Mouse (Mus musculus) hindbrain, embryonic 13.5 days (tissue): ENCODE data around the gene Thsd4. TPM values are rescaled to one million over a fixed set of nuclear protein-coding genes. Genes with fewer than 3 reads are reported as not detected.

Source experiments
- ATAC-seq: fragments of 200-750 bp; cut with Nextera tagmentation; 2 replicates; pipeline ENCODE4 v1.8.0; 2017; ENCODE audit warnings: moderate TSS enrichment; ENCODE audit not compliant: low FRiP score
- H3K27ac ChIP-seq: fragments of 300-500 bp; sonication (generic); 2 replicates; pipeline ENCODE4 v1.5.1; 2015; ENCODE audit warnings: inconsistent platforms, mild to moderate bottlenecking, moderate library complexity
- H3K27me3 ChIP-seq: fragments of 300-500 bp; sonication (generic); 2 replicates; pipeline ENCODE4 v1.6.1; 2015; ENCODE audit warnings: mild to moderate bottlenecking, inconsistent platforms
- H3K36me3 ChIP-seq: fragments of 300-500 bp; sonication (generic); 2 replicates; pipeline ENCODE4 v1.6.1; 2015; ENCODE audit warnings: mild to moderate bottlenecking, inconsistent platforms
- H3K4me1 ChIP-seq: fragments of 300-500 bp; sonication (generic); replicated peaks from 2 replicates; pipeline ENCODE4 v1.6.1; 2015; ENCODE audit warnings: inconsistent platforms
- H3K4me2 ChIP-seq: fragments of 300-500 bp; sonication (generic); 2 replicates; pipeline ENCODE4 v1.6.1; 2015; ENCODE audit warnings: inconsistent platforms, mild to moderate bottlenecking, moderate library complexity
- H3K4me3 ChIP-seq: fragments of 300-500 bp; sonication (generic); 2 replicates; pipeline ENCODE4 v1.5.1; 2015; ENCODE audit warnings: mild to moderate bottlenecking, inconsistent platforms
- H3K9ac ChIP-seq: fragments of 300-500 bp; sonication (generic); 2 replicates; pipeline ENCODE4 v1.6.1; 2015; ENCODE audit warnings: mild to moderate bottlenecking, inconsistent platforms
- H3K9me3 ChIP-seq: fragments of 300-500 bp; sonication (generic); 2 replicates; pipeline ENCODE4 v1.6.1; 2016; ENCODE audit warnings: inconsistent platforms
- WGBS: fragments of 180-500 bp; shearing (Covaris S2); methylation state at CpG from one replicate; pipeline ENCODE4 v1.1.7; 2015; 5-methylcytosine and 5-hydroxymethylcytosine counted together
- polyA plus RNA-seq: library from polyadenylated mRNA; unstranded; fragments of >200 nt; fragmentation: Nextera tagmentation; extraction: Ambion mirVana; gene quantifications from 2 replicates; pipeline ENCODE4 v1.2.1, GENCODE M21; 2015

Gene Thsd4
- polyA plus RNA-seq, 1 experiment from 2014 or later = 6.2 TPM

DNA sequence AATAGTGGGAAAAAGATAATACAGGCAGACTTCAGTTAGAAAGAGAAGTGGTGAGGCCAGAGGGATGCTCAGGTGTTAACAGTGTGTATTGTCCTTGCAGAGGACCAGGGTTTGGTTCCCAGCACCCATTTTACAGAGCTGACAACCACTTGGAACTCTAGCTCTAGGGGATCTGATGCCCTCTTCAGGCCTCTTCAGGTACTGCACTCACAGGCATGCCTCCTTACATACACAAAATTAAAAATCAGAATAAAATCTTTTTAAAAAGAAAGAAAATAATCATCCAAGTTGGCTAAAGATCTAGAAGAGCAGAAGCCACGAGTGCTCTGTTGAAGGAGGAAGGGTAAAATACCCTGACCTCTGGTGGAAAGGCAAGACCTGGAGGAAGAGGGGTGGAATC is 478.7 kb downstream of the Thsd4 start:
- no peak overlapping the region for H3K4me2 ChIP-seq
- H3K4me1 ChIP-seq = 0 out of 2 replicates have a peak, but pooled peaks cover 4% of the 10 kb centered on the region
- H3K9me3 ChIP-seq = 0 out of 2 replicates have a peak, but pooled peaks cover 7% of the 10 kb centered on the region
- H3K27me3 ChIP-seq = no peaks in the 10 kb centered on the region
- no peak overlapping the region for H3K4me3 ChIP-seq
- H3K27ac ChIP-seq = no peak overlapping the region
- ATAC-seq = no peak
- 83% methylated on average over 1 of the region's 1 CpGs for WGBS
- H3K9ac ChIP-seq = no peak overlapping the region
- no peaks in the 10 kb centered on the region for H3K36me3 ChIP-seq

DNA sequence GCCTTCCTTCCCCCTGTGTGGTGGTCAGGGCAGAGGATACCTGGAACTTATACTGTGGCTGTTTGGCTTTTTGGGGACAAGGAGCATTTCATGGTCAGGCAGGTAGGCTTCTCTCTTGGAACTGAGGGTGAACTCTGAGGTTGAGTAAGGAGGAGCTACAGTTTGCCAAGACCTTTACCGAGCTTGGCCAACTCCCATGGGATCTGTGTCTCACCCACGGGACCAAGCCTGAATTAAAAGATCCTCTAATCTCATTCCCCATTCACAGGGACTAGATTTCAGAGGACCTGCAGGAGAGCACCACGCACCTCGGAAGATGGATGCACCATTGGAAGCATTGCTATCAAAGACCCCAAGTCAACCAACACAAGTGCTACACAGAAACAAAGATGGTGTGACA is 487.0 kb downstream of the Thsd4 start:
- Histone ChIP-seq H3K9ac (no peak overlapping the region), H3K36me3 (no peaks in the 10 kb centered on the region), H3K9me3 (no peaks in the 10 kb centered on the region), H3K27ac (no peak overlapping the region), H3K4me3 (no peak overlapping the region), H3K27me3 (no peaks in the 10 kb centered on the region), H3K4me2 (no peak overlapping the region), H3K4me1 (0 out of 2 replicates have a peak, but pooled peaks cover 4% of the 10 kb centered on the region)
- 97% methylated on average over 4 of the region's 4 CpGs for WGBS
- no peak for ATAC-seq

DNA sequence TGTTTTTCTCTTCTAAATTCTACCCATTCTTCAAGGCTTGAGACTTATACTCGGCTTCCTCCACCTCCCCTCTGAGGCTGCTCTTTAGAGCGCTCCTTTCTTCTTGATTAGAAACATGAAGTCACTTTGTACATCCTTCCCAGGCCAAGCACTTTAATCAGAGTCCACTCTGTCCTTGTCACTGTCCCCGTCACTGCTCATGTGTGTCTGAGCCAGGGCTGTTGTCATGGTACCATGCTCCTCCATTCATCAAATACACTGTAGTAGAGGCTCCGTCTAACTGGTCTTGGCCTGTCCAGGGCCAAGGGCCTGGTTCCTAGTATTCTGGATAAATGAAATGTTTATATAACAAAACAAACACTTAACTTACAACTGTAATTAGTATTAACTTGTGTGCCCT is 494.6 kb downstream of the Thsd4 start:
- no peak overlapping the region for H3K4me3 ChIP-seq

DNA sequence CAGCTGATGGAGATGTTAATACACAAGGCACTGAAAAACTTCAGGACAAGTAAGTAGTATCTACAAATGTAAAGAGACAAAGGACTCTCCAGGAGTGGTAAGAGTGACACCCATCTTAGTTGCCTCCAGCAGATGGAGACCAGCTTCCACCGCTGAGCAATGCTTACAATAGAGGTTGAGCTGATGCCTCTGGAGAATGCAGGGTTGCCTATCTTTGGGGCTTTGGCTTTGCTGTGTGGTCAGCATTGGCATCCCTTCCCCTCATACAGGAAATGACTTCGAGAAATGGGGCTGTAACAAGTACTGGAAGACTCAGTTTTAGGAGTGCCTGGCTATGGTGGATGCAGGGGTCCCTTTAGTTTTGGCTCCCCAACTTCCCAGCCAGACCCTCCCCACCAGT is 495.1 kb downstream of the Thsd4 start:
- H3K4me1 ChIP-seq = peaks cover 11% of the 10 kb centered on the region
- 85% methylated on average over 2 of the region's 2 CpGs for WGBS
- H3K9me3 ChIP-seq = no peaks in the 10 kb centered on the region
- no peak overlapping the region for H3K27ac ChIP-seq
- no peaks in the 10 kb centered on the region for H3K27me3 ChIP-seq
- H3K4me3 ChIP-seq = no peak overlapping the region
- no peak overlapping the region for H3K4me2 ChIP-seq
- H3K36me3 ChIP-seq = no peaks in the 10 kb centered on the region
- no peak overlapping the region for H3K9ac ChIP-seq
- ATAC-seq = no peak

More for the DNA sequence above, 494.6 kb downstream of the Thsd4 start:
- Histone ChIP-seq H3K27ac (no peak overlapping the region), H3K4me1 (peaks cover 11% of the 10 kb centered on the region), H3K36me3 (no peaks in the 10 kb centered on the region), H3K9me3 (no peaks in the 10 kb centered on the region), H3K9ac (no peak overlapping the region), H3K4me2 (no peak overlapping the region), H3K27me3 (no peaks in the 10 kb centered on the region)
- 61% methylated on average over 4 of the region's 4 CpGs for WGBS
- ATAC-seq = no peak

DNA sequence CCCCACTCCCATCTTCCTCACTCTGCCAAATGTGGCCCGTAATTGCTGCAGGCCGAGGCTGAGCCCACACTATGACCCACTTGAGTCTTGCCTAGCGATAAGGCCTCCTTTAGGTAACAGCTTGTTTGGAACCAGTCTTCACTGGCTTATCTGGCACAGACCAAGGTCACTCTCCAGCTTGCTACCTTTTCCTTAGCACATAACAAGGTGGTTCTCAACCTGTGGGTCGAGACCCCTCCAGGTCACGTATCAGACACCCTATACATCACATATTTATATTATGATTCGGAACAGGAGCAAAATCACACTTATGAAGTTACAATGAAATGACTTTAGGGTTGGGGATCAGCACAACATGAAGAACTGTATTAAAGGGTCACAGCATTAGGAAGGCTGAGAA is 495.9 kb downstream of the Thsd4 start:
- Histone ChIP-seq H3K4me1 (peaks cover 11% of the 10 kb centered on the region), H3K27me3 (no peaks in the 10 kb centered on the region), H3K27ac (no peak overlapping the region), H3K9me3 (no peaks in the 10 kb centered on the region), H3K36me3 (no peaks in the 10 kb centered on the region), H3K9ac (no peak overlapping the region), H3K4me3 (no peak overlapping the region), H3K4me2 (no peak overlapping the region)
- WGBS = 86% methylated on average over 6 of the region's 6 CpGs
- no peak for ATAC-seq

DNA sequence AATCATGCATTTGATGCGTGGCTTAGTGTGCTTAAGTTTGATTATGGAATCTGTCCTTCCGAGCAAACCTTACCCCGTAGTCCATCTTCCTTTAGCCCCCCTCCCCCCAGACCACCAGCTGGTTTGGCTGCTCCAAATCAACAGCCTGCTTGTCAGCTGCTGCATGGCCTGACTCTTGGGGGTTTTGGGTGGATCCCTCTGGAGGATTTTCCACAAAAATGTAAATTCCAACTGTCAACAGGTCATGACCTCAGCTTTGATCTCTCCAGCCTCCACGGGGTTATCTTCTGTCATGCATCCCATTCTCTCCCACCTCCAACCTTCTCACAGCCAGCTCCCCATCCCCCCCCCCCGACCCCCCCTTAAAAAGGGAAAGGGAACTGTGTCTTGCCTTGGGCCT is 496.9 kb downstream of the Thsd4 start:
- WGBS = 5% methylated on average over 5 of the region's 5 CpGs
- H3K4me3 ChIP-seq = no peak overlapping the region
- H3K9me3 ChIP-seq = no peaks in the 10 kb centered on the region
- peaks cover 11% of the 10 kb centered on the region for H3K4me1 ChIP-seq
- no peaks in the 10 kb centered on the region for H3K36me3 ChIP-seq
- H3K9ac ChIP-seq = no peak overlapping the region
- H3K27me3 ChIP-seq = no peaks in the 10 kb centered on the region
- no peak overlapping the region for H3K4me2 ChIP-seq
- H3K27ac ChIP-seq = no peak overlapping the region
- no peak for ATAC-seq

DNA sequence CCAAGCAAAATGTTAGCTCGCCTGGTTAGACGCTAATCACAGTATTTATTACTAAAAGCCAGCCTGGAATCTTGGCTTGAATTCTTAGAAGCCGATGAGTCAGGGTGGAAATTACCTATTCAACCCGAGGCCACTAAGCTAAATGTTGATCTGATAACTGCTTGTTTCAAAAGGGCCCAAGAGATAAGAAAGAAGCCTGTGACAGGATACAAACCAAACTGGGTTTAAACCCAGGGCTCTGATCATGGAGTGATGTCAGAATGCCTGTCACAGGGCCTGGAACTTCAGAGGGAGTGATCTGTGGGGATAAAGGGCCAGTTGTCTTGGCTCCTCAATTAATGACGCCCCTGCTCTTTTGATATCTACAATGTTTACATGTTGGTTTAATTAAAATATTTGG is 497.3 kb downstream of the Thsd4 start:
- no peak overlapping the region for H3K9ac ChIP-seq
- WGBS = 22% methylated on average over 5 of the region's 5 CpGs
- no peak overlapping the region for H3K27ac ChIP-seq
- H3K4me3 ChIP-seq = no peak overlapping the region
- H3K36me3 ChIP-seq = no peaks in the 10 kb centered on the region
- no peak overlapping the region for H3K4me2 ChIP-seq
- no peak for ATAC-seq
- H3K9me3 ChIP-seq = no peaks in the 10 kb centered on the region
- H3K27me3 ChIP-seq = no peaks in the 10 kb centered on the region
- H3K4me1 ChIP-seq = peaks cover 11% of the 10 kb centered on the region

DNA sequence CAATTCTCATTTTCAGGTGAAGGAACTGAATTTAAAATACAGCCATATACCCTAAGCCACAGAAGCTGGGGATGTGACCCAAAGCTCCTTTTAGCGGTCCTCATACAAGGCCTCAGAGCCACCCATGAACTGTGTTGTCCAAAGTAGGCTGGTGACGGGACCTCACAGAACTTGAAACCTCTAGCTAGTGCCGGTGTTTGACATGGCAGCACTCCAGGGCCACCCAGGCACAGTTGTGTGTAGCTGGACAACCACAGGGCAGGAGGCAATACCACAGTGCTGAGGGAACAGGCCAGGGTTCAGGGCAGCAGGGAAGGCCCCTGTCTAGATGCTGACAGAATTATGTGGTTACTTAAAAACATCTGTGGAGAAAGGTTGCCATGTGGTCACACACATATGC is 499.5 kb downstream of the Thsd4 start:
- no peaks in the 10 kb centered on the region for H3K27me3 ChIP-seq
- H3K4me3 ChIP-seq = no peak overlapping the region
- H3K9me3 ChIP-seq = no peaks in the 10 kb centered on the region
- H3K27ac ChIP-seq = no peak overlapping the region
- no peak overlapping the region for H3K4me2 ChIP-seq
- peaks cover 11% of the 10 kb centered on the region for H3K4me1 ChIP-seq
- no peak for ATAC-seq
- H3K36me3 ChIP-seq = no peaks in the 10 kb centered on the region
- 79% methylated on average over 3 of the region's 3 CpGs for WGBS
- H3K9ac ChIP-seq = no peak overlapping the region

DNA sequence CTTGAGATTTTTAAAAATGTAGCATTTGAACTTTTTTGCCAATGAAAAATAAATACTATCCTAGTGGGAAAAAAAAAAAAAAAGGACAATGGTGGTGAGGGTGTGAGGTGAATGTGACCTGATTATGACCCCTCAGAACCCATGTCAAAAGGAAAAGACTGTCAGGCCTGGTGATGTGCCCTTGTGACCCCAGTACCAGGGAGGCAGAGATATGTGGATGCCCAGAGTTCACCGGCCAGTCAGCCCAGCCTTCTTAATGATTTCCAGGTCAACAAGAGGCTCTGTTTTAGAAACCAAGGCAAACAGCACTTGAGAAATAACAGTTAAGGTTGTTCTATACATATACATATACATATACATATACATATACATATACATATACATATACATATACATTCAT is 501.4 kb downstream of the Thsd4 start:
- WGBS = 27% methylated on average over 1 of the region's 1 CpGs
- Histone ChIP-seq H3K4me3 (no peak overlapping the region), H3K4me2 (no peak overlapping the region), H3K4me1 (peaks cover 11% of the 10 kb centered on the region), H3K9ac (no peak overlapping the region), H3K9me3 (no peaks in the 10 kb centered on the region), H3K27ac (no peak overlapping the region), H3K36me3 (no peaks in the 10 kb centered on the region), H3K27me3 (no peaks in the 10 kb centered on the region)
- ATAC-seq = no peak

DNA sequence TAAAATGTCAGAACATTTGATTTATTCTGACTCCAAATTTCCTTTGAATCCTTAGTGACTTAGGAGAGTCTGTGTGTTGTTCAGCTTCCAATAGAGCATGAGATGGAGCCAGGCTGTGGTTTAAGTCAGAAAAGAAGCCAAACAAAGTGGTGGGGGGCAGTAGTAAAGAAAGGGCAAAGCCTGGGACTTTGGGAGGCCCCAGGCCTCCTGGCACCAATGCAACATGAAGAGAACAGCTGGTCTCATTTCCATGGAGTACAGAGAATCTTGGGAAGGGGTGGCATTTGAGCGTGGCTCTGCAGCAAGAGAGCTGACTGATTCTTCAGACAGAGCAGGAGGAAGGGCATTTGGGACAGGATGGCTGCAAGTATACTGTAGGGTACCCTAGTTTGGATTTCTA is 511.6 kb downstream of the Thsd4 start:
- ATAC-seq = no peak
- H3K27ac ChIP-seq = no peak overlapping the region
- H3K4me1 ChIP-seq = peaks cover 13% of the 10 kb centered on the region; the same call in 1 of the 2 replicates
- 39% methylated on average over 1 of the region's 1 CpGs for WGBS
- H3K9me3 ChIP-seq = no peaks in the 10 kb centered on the region
- no peak overlapping the region for H3K4me2 ChIP-seq
- H3K9ac ChIP-seq = no peak overlapping the region
- no peak overlapping the region for H3K4me3 ChIP-seq
- no peaks in the 10 kb centered on the region for H3K27me3 ChIP-seq
- H3K36me3 ChIP-seq = no peaks in the 10 kb centered on the region

DNA sequence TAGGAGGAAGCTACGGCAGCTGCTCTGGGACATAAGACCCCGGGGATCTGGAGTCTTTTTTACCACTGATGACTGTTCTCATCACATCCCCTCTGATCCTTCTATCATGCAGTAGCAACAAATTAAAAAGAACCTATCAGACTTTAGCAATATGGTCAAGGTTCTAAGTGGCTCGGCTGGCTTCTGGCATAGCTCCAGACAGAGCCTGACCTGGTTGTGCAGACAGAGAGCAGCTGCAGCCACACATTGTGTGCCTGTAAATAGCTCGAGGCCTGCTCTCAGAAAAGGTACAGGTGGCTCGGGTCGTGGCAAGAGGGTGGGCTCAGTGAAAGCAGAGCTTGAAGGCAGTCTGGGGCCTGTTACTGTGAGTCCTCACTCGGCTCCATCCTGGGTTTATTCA is 512.9 kb downstream of the Thsd4 start:
- no peak for ATAC-seq
- H3K9ac ChIP-seq = no peak overlapping the region
- H3K27me3 ChIP-seq = no peaks in the 10 kb centered on the region
- H3K4me3 ChIP-seq = no peak overlapping the region
- 55% methylated on average over 7 of the region's 7 CpGs for WGBS
- no peak overlapping the region for H3K4me2 ChIP-seq
- H3K4me1 ChIP-seq = peaks cover 13% of the 10 kb centered on the region; the same call in 1 of the 2 replicates
- no peak overlapping the region for H3K27ac ChIP-seq
- no peaks in the 10 kb centered on the region for H3K36me3 ChIP-seq
- no peaks in the 10 kb centered on the region for H3K9me3 ChIP-seq

DNA sequence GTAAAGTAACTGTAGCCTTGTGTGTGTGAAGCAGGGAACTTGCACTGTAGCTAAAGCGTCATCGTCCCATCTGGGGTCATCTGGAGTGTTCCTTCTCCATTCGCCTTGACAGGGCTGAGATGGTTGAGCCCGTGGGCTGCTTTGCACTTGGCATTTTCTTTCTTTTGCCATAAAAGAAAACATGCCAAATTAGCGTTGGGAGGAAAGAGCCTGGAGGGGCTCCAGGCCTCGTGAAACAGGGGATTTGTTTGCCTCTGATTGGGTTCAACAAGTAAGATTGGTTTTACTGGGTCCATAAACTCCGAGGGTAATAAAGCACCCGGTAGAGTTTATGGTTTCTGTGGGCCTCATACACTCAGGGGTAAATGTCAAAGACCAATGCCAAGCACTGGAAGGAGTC is 519.5 kb downstream of the Thsd4 start:
- Histone ChIP-seq H3K9ac (no peak overlapping the region), H3K36me3 (no peaks in the 10 kb centered on the region), H3K9me3 (no peaks in the 10 kb centered on the region), H3K4me1 (no peaks in the 10 kb centered on the region), H3K27me3 (no peaks in the 10 kb centered on the region), H3K4me3 (no peak overlapping the region), H3K27ac (no peak overlapping the region), H3K4me2 (no peak overlapping the region)
- 82% methylated on average over 8 of the region's 8 CpGs for WGBS
- ATAC-seq = no peak

DNA sequence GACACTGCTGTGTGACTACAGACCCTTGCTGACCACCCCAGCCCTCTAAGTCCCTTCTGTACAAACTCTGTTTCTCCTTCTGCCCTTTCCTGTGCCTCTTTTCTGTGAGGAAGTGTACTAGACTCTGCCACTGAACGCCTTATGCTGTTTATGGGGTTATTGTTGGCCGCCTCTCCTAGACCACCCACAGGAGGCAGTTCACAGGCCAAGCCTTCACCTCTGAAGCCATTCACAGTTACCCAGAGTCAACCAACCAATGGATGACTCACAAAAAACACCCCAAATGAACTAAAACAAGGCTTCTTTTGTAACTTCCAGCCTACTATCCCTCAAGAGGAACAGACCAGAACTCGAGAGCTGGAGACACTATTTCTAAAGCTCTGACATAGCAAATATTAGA is 520.4 kb downstream of the Thsd4 start:
- H3K27me3 ChIP-seq = no peaks in the 10 kb centered on the region
- H3K9ac ChIP-seq = no peak overlapping the region
- ATAC-seq = no peak
- H3K4me1 ChIP-seq = no peaks in the 10 kb centered on the region
- H3K27ac ChIP-seq = no peak overlapping the region
- H3K4me2 ChIP-seq = no peak overlapping the region
- H3K9me3 ChIP-seq = no peaks in the 10 kb centered on the region
- WGBS = 68% methylated on average over 3 of the region's 3 CpGs
- no peak overlapping the region for H3K4me3 ChIP-seq
- no peaks in the 10 kb centered on the region for H3K36me3 ChIP-seq

DNA sequence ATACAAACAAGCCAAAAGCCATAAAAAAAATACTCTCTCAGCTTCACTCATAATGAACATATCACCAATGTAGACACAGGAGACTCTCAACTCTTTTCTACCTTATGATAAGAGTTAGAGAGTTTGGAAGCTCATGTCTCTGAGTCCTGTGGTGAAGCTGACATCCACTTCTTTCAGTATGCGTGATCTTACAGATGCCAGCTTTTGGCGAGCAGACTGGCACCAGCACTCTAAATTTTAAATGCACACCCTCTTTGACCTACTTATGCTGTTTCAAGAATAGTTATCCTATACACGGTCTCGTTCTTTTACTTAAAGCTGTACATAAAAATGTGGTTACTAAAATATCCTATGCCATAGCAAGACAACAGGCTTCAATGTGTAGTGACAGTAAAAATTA is 524.1 kb downstream of the Thsd4 start:
- Histone ChIP-seq H3K4me1 (no peaks in the 10 kb centered on the region), H3K27me3 (no peaks in the 10 kb centered on the region), H3K36me3 (no peaks in the 10 kb centered on the region), H3K4me3 (no peak overlapping the region), H3K27ac (no peak overlapping the region), H3K4me2 (no peak overlapping the region), H3K9ac (no peak overlapping the region), H3K9me3 (no peaks in the 10 kb centered on the region)
- no peak for ATAC-seq
- WGBS = 93% methylated on average over 4 of the region's 4 CpGs
